Comparison of ENCODE assay signal across 21 mouse cellular contexts in the genomic region with DNA sequence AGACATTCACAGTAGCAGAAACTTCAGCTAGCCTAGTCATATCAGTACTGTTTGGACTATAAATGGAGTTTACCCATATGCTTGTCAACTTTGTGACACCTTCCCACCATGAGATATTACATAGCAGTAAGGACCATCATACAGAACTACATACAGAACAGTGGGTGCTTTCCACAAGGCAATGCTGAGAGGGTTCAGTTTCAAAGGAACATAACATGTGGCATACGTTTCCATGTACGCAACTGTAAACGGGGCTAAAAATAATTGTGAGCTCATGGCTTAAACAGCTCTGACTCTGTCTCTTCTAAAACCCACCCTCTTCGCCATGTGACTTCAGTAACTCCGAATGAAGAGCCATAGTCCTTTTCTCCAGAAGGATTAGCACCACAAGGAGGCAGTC.
A peak's percentile ranks its signal among the peaks of the same experiment; 100 is the strongest.
DNase-seq lines count a peak whose midpoint lies in the region; ATAC-seq and TF ChIP-seq lines count a peak whose summit lies in the region.
"Had no signal": no experiment of that assay in that cellular context is flagged by ENCODE, and none has a peak within 500 bp of the region (broad histone marks: within the 10 kb centered on the region; RNA-seq: fewer than 3 reads in every experiment).

No protein-coding gene starts in this region.

- intact Hi-C loops in heart, postnatal 25 days (cut with DNase I) = loop anchor here (10.0 kb wide), 1 partner anchor 793 kb away; no protein-coding TSS in a partner anchor

- TF ChIP-seq CTCF in lung, postnatal 0 days (IDR thresholded peaks at IDR 0.05) = peak; percentile 30
- TF ChIP-seq CTCF in lung, adult 2 months (IDR thresholded peaks at IDR 0.05; ENCODE audit: insufficient read depth, low read length) = no peak
- TF ChIP-seq CTCF in stomach, postnatal 0 days (IDR thresholded peaks at IDR 0.05; ENCODE audit: low read depth) = peak; percentile 33

- H3K4me2 ChIP-seq in embryonic facial prominence, embryonic 14.5 days (ENCODE audit: low read depth, low read length) = no peak overlapping the region
- H3K4me2 ChIP-seq in heart, embryonic 14.5 days (ENCODE audit: low read length) = no peak overlapping the region
- H3K4me2 ChIP-seq in lung, postnatal 0 days (replicated peaks; ENCODE audit: low read depth, low read length) = no peak overlapping the region
- H3K4me2 ChIP-seq in stomach, postnatal 0 days (replicated peaks; ENCODE audit: low read depth) = no peak overlapping the region
- H3K4me2 ChIP-seq: hindbrain, embryonic 13.5 days; limb, embryonic 13.5 days; liver, embryonic 13.5 days; midbrain, embryonic 15.5 days; neural tube, embryonic 15.5 days had no signal

- TF ChIP-seq EP300 in lung, postnatal 0 days (IDR thresholded peaks at IDR 0.05) = no peak
- no peak for TF ChIP-seq EP300 in stomach, postnatal 0 days (optimal IDR thresholded peaks at IDR 0.05)

- 51% methylated on average over 5 of the region's 5 CpGs for WGBS in embryonic facial prominence, embryonic 14.5 days
- 80% methylated on average over 5 of the region's 5 CpGs for WGBS in embryonic facial prominence, embryonic 10.5 days
- WGBS in heart, embryonic 14.5 days = 25% methylated on average over 5 of the region's 5 CpGs
- whole genome bisulfite sequencing in lung, postnatal 0 days = 51% methylated on average over 5 of the region's 5 CpGs
- WGBS in lung, adult 2 months = 48% methylated on average over 5 of the region's 5 CpGs
- 48% methylated on average over 5 of the region's 5 CpGs for WGBS in stomach, postnatal 0 days

- H3K9ac ChIP-seq in embryonic facial prominence, embryonic 14.5 days (ENCODE audit: low read depth, low read length) = no peak overlapping the region
- no peak overlapping the region for H3K9ac ChIP-seq in heart, embryonic 14.5 days (ENCODE audit: low read length)
- H3K9ac ChIP-seq in lung, postnatal 0 days (replicated peaks; ENCODE audit: low read depth) = no peak overlapping the region
- no peak overlapping the region for H3K9ac ChIP-seq in stomach, postnatal 0 days (ENCODE audit: low read length)
- H3K9ac ChIP-seq: hindbrain, embryonic 13.5 days; limb, embryonic 13.5 days; liver, embryonic 13.5 days; midbrain, embryonic 15.5 days; neural tube, embryonic 15.5 days had no signal

- H3K27me3 ChIP-seq in embryonic facial prominence, embryonic 14.5 days (replicated peaks; ENCODE audit: control insufficient read depth, insufficient read depth, low read length) = no peaks in the 10 kb centered on the region
- no peaks in the 10 kb centered on the region for H3K27me3 ChIP-seq in embryonic facial prominence, embryonic 10.5 days (replicated peaks; ENCODE audit: low read depth, poor library complexity, severe bottlenecking)
- H3K27me3 ChIP-seq in heart, embryonic 14.5 days (ENCODE audit: control insufficient read depth, insufficient read depth, low read length) = no peaks in the 10 kb centered on the region
- H3K27me3 ChIP-seq in lung, postnatal 0 days (replicated peaks; ENCODE audit: insufficient read depth, low read length) = no peaks in the 10 kb centered on the region
- H3K27me3 ChIP-seq in stomach, postnatal 0 days (ENCODE audit: control insufficient read depth, insufficient read depth, low read length) = no peaks in the 10 kb centered on the region
- H3K27me3 ChIP-seq: hindbrain, embryonic 13.5 days; liver, embryonic 13.5 days; megakaryocyte, embryonic 14.5 days; midbrain, embryonic 15.5 days; neural tube, embryonic 15.5 days had no signal

- no peak overlapping the region for H3K4me3 ChIP-seq in embryonic facial prominence, embryonic 14.5 days (ENCODE audit: low read depth, low read length)
- H3K4me3 ChIP-seq in embryonic facial prominence, embryonic 10.5 days = no peak overlapping the region
- H3K4me3 ChIP-seq in heart, embryonic 14.5 days (ENCODE audit: control insufficient read depth in 1 of 2, insufficient read depth in 1 of 2, low read depth in 1 of 2, low read length in 2 of 2) = no peak overlapping the region
- no peak overlapping the region for H3K4me3 ChIP-seq in lung, postnatal 0 days (ENCODE audit: low read depth, low read length)
- no peak overlapping the region for H3K4me3 ChIP-seq in lung, adult 2 months (replicated peaks; ENCODE audit: extremely low read depth, low read depth, low read length)
- H3K4me3 ChIP-seq in stomach, postnatal 0 days (ENCODE audit: low read depth, low read length) = no peak overlapping the region
- H3K4me3 ChIP-seq: hindbrain, embryonic 13.5 days; limb, embryonic 13.5 days; liver, embryonic 13.5 days; megakaryocyte, embryonic 14.5 days; midbrain, embryonic 15.5 days; neural tube, embryonic 15.5 days had no signal

- H3K4me1 ChIP-seq in embryonic facial prominence, embryonic 14.5 days (ENCODE audit: control insufficient read depth, insufficient read depth, low read length) = peaks cover 6% of the 10 kb centered on the region; the same call in 1 of the 2 replicates
- 0 out of 2 replicates have a peak, but pooled peaks cover 3% of the 10 kb centered on the region for H3K4me1 ChIP-seq in embryonic facial prominence, embryonic 10.5 days
- peaks cover 5 to 16% of the 10 kb centered on the region in 2 experiments for H3K4me1 ChIP-seq in heart, embryonic 14.5 days (ENCODE audit: control insufficient read depth in 2 of 2, insufficient read depth in 2 of 2, low read length in 2 of 2)
- no peaks in the 10 kb centered on the region for H3K4me1 ChIP-seq in lung, postnatal 0 days (ENCODE audit: insufficient read depth, low read depth, low read length)
- H3K4me1 ChIP-seq in lung, adult 2 months (ENCODE audit: control insufficient read depth, insufficient read depth, low read length) = no peaks in the 10 kb centered on the region
- H3K4me1 ChIP-seq in stomach, postnatal 0 days (replicated peaks; ENCODE audit: control insufficient read depth, insufficient read depth) = no peaks in the 10 kb centered on the region
- H3K4me1 ChIP-seq: liver, embryonic 13.5 days; neural tube, embryonic 15.5 days had no signal

- no peak for TF ChIP-seq POLR2A in lung, adult 2 months (IDR thresholded peaks at IDR 0.05; ENCODE audit: borderline replicate concordance, extremely low read depth, low read depth, low read length)

- peak; percentile 63 for DNase-seq in embryonic facial prominence, embryonic 14.5 days (ENCODE audit: low spot score)
- DNase-seq in embryonic facial prominence, embryonic 10.5 days (ENCODE audit: low spot score) = no peak
- DNase-seq in heart, postnatal 25 days (ENCODE audit: low spot score) = no peak
- peak; percentile 60 for DNase-seq in lung, postnatal 0 days (ENCODE audit: low spot score)
- DNase-seq in lung, adult 2 months = no peak
- no peak for DNase-seq in stomach, postnatal 0 days (ENCODE audit: low spot score)
- DNase-seq in thymus, postnatal 10 days (ENCODE audit: low spot score in 2 of 2) = no peak
- DNase-seq: adrenal gland, postnatal 25 days; cerebellum, adult 11-12 months; cerebellum, postnatal 36 days; layer of hippocampus, postnatal 36 days; liver, embryonic 13.5 days; thymus, adult 18-20 months had no signal

- no peaks in the 10 kb centered on the region for H3K9me3 ChIP-seq in embryonic facial prominence, embryonic 14.5 days (ENCODE audit: control insufficient read depth, low read length)
- H3K9me3 ChIP-seq in embryonic facial prominence, embryonic 10.5 days = no peaks in the 10 kb centered on the region
- no peaks in the 10 kb centered on the region for H3K9me3 ChIP-seq in heart, embryonic 14.5 days (ENCODE audit: control insufficient read depth, low read length)
- H3K9me3 ChIP-seq in lung, postnatal 0 days (ENCODE audit: low read length) = no peaks in the 10 kb centered on the region
- no peaks in the 10 kb centered on the region for H3K9me3 ChIP-seq in stomach, postnatal 0 days (ENCODE audit: control insufficient read depth, low read length)
- H3K9me3 ChIP-seq: hindbrain, embryonic 13.5 days; limb, embryonic 13.5 days; liver, embryonic 13.5 days; megakaryocyte, embryonic 14.5 days; midbrain, embryonic 15.5 days; neural tube, embryonic 15.5 days had no signal

- H3K27ac ChIP-seq in embryonic facial prominence, embryonic 14.5 days (replicated peaks; ENCODE audit: low read depth, low read length) = no peak overlapping the region
- H3K27ac ChIP-seq in embryonic facial prominence, embryonic 10.5 days (replicated peaks) = no peak overlapping the region
- peak overlapping the region; percentile 70 to 81 for H3K27ac ChIP-seq in heart, embryonic 14.5 days (replicated peaks in 1 of 2; ENCODE audit: control insufficient read depth in 1 of 2, insufficient read depth in 1 of 2, low read depth in 2 of 2, low read length in 2 of 2)
- no peak overlapping the region for H3K27ac ChIP-seq in lung, postnatal 0 days (ENCODE audit: low read length)
- no peak overlapping the region; the same call in 1 of the 2 replicates for H3K27ac ChIP-seq in stomach, postnatal 0 days (replicated peaks)
- H3K27ac ChIP-seq: hindbrain, embryonic 13.5 days; limb, embryonic 13.5 days; liver, embryonic 13.5 days; midbrain, embryonic 15.5 days; neural tube, embryonic 15.5 days had no signal

- H3K36me3 ChIP-seq in embryonic facial prominence, embryonic 14.5 days (ENCODE audit: control insufficient read depth, insufficient read depth, low read length) = no peaks in the 10 kb centered on the region
- no peaks in the 10 kb centered on the region for H3K36me3 ChIP-seq in embryonic facial prominence, embryonic 10.5 days (replicated peaks)
- H3K36me3 ChIP-seq in heart, embryonic 14.5 days (ENCODE audit: control insufficient read depth, insufficient read depth, low read length) = no peaks in the 10 kb centered on the region
- H3K36me3 ChIP-seq in lung, postnatal 0 days (ENCODE audit: insufficient read depth, low read length) = no peaks in the 10 kb centered on the region
- H3K36me3 ChIP-seq in stomach, postnatal 0 days (ENCODE audit: control insufficient read depth, insufficient read depth, low read length) = no peaks in the 10 kb centered on the region
- H3K36me3 ChIP-seq: hindbrain, embryonic 13.5 days; limb, embryonic 13.5 days; liver, embryonic 13.5 days; midbrain, embryonic 15.5 days; neural tube, embryonic 15.5 days had no signal

- no peak for ATAC-seq in embryonic facial prominence, embryonic 14.5 days (ENCODE audit: low read depth)
- peak; percentile 78 for ATAC-seq in heart, embryonic 14.5 days (ENCODE audit: insufficient number of reproducible peaks, insufficient read depth, low FRiP score, low read depth)
- ATAC-seq in lung, postnatal 0 days = peak; percentile 72
- ATAC-seq in stomach, postnatal 0 days (ENCODE audit: low FRiP score, low TSS enrichment) = peak; percentile 56; the same call in 1 of the 2 replicates
- ATAC-seq: forebrain, embryonic 14.5 days; inflammation-experienced regulatory T-cells, adult 6 months; midbrain, embryonic 15.5 days had no signal

Comparison
In these comparisons a context has a peak if more than half of its experiments do, and no peak if none do; other contexts are left out.
1. DNase-seq: peak in embryonic facial prominence, embryonic 14.5 days (single experiment) and lung, postnatal 0 days (single experiment); none in embryonic facial prominence, embryonic 10.5 days (single experiment), heart, postnatal 25 days (single experiment), lung, adult 2 months (single experiment), stomach, postnatal 0 days (single experiment) and thymus, postnatal 10 days (0 of 2).
2. H3K27ac ChIP-seq: peak in heart, embryonic 14.5 days (2 of 2); none in embryonic facial prominence, embryonic 14.5 days (single experiment), embryonic facial prominence, embryonic 10.5 days (single experiment), lung, postnatal 0 days (single experiment) and stomach, postnatal 0 days (single experiment).